Mouse (Mus musculus): ENCODE data around the gene Sptan1.
"Not testable (repeated sequence)": the region's sequence is repeated elsewhere in the genome, so short reads cannot be mapped to it uniquely, and the experiment has no call there.

Sptan1 gene

GRCm38 (mm10) chr2:30042445-30042844, 77.1 kb downstream of the Sptan1 start:
- POLR2A ChIA-PET = interaction anchor here in 3 of 4 experiments (0.5 to 2.9 kb wide), 15 partner anchors 8 to 373 kb away, joined by 3 to 17 read pairs (median 4); partner anchors contain the start of genes Crat (in 1 of the 3) and Sptan1 (in 1 of the 3)
- CTCF ChIA-PET = interaction anchor here in 3 of 4 experiments (1.1 to 2.9 kb wide), 5 partner anchors 10 to 41 kb away, joined by 3 to 15 read pairs (median 8); no protein-coding TSS in a partner anchor

GRCm38 (mm10) chr2:30044550-30044949, 79.2 kb downstream of the Sptan1 start:
- POLR2A ChIA-PET = interaction anchor here in 2 of 4 experiments (0.6 to 10.4 kb wide), 8 partner anchors 12 to 29 kb away, joined by 3 to 156 read pairs (median 8); partner anchors contain the start of gene Set (in 1 of the 2)
- CTCF ChIA-PET = interaction anchor here (1.0 to 2.9 kb wide), 5 partner anchors 12 to 279 kb away, joined by 4 to 15 read pairs (median 8); no protein-coding TSS in a partner anchor

GRCm38 (mm10) chr2:30047127-30047526, 81.8 kb downstream of the Sptan1 start:
- ChIA-PET CTCF (interaction anchor here in 2 of 4 experiments (0.5 to 0.9 kb wide), 4 partner anchors 134 to 867 kb away, joined by 3 to 6 read pairs (median 4); no protein-coding TSS in a partner anchor), POLR2A (interaction anchor here in 3 of 4 experiments (0.7 to 10.4 kb wide), 10 partner anchors 11 to 867 kb away, joined by 3 to 156 read pairs (median 10); partner anchors contain the start of genes Ntmt1 (in 1 of the 3) and Tbc1d13 (in 1 of the 3))

GRCm38 (mm10) chr2:30048101-30048501, 82.7 kb downstream of the Sptan1 start:
- ChIA-PET CTCF (interaction anchor here in 2 of 4 experiments (0.6 to 1.7 kb wide), 4 partner anchors 15 to 1027 kb away, joined by 3 to 6 read pairs (median 4); no protein-coding TSS in a partner anchor), POLR2A (interaction anchor here (0.6 to 10.4 kb wide), 64 partner anchors 9 to 473 kb away, joined by 3 to 156 read pairs (median 5); partner anchors contain the start of genes Pkn3 (in 2 of the 4), Set (in 2 of the 4), Tbc1d13 (in 2 of the 4) and Endog (in 1 of the 4))

GRCm38 (mm10) chr2:30048699-30049388, 83.5 kb downstream of the Sptan1 start, which contains the start of gene Wdr34:
Gene Wdr34, minus strand, starts transcription at chr2:30048881.
- CTCF ChIA-PET = interaction anchor here in 2 of 4 experiments (0.5 to 1.7 kb wide), 5 partner anchors 8 to 166 kb away, joined by 3 to 4 read pairs (median 3); partner anchors contain the start of gene Set (in 1 of the 2)

GRCm38 (mm10) chr2:30049831-30050230, 84.5 kb downstream of the Sptan1 start:
- CTCF ChIA-PET = interaction anchor here in 2 of 4 experiments (0.5 to 1.7 kb wide), 4 partner anchors 14 to 534 kb away, joined by 3 to 4 read pairs (median 3); partner anchors contain the start of genes Cercam (in 1 of the 2) and Pkn3 (in 1 of the 2)
- POLR2A ChIA-PET = interaction anchor here in 3 of 4 experiments (0.6 to 10.4 kb wide), 46 partner anchors 10 to 758 kb away, joined by 3 to 156 read pairs (median 5); partner anchors contain the start of genes Odf2 (in 2 of the 3), Tbc1d13 (in 2 of the 3), Endog (in 1 of the 3) and Gle1 (in 1 of the 3)

More at GRCm38 (mm10) chr2:30048699-30049388, 83.5 kb downstream of the Sptan1 start, which contains the start of gene Wdr34:
- POLR2A ChIA-PET = interaction anchor here (0.5 to 10.4 kb wide), 82 partner anchors 8 to 474 kb away, joined by 3 to 156 read pairs (median 4); partner anchors contain the start of genes Set (in 3 of the 4), Odf2 (in 2 of the 4), Tbc1d13 (in 2 of the 4) and Zdhhc12 (in 2 of the 4)

GRCm38 (mm10) chr2:30051992-30052761, 86.8 kb downstream of the Sptan1 start:
- ChIA-PET POLR2A (interaction anchor here (0.5 to 10.4 kb wide), 14 partner anchors 8 to 1419 kb away, joined by 3 to 156 read pairs (median 4); partner anchors contain the start of gene Zdhhc12 (in 1 of the 4)), CTCF (interaction anchor here (0.6 to 2.5 kb wide), 14 partner anchors 8 to 1079 kb away, joined by 3 to 11 read pairs (median 4); partner anchors contain the start of gene Pkn3 (in 1 of the 4))

GRCm38 (mm10) chr2:30055310-30055709, 90.0 kb downstream of the Sptan1 start:
- CTCF ChIA-PET = not testable (repeated sequence)
- POLR2A ChIA-PET = interaction anchor here in 2 of 4 experiments (1.0 to 1.4 kb wide), 2 partner anchors 10 kb away, joined by 4 to 6 read pairs; no protein-coding TSS in a partner anchor

GRCm38 (mm10) chr2:30056736-30057135, 91.4 kb downstream of the Sptan1 start:
- CTCF ChIA-PET = interaction anchor here in 1 of 4 experiments (1.0 to 1.1 kb wide), 3 partner anchors 8 to 25 kb away, joined by 3 to 5 read pairs (median 4); partner anchors contain the start of genes Pkn3 and Wdr34
- POLR2A ChIA-PET = interaction anchor here in 3 of 4 experiments (0.6 to 1.7 kb wide), 17 partner anchors 8 to 236 kb away, joined by 3 to 13 read pairs (median 6); partner anchors contain the start of genes Wdr34 (in 3 of the 3), Tbc1d13 (in 2 of the 3), Endog (in 1 of the 3) and Pkn3 (in 1 of the 3)

- POLR2A ChIA-PET = interaction anchor here in 3 of 4 experiments (0.6 to 1.7 kb wide), 20 partner anchors 8 to 237 kb away, joined by 3 to 13 read pairs (median 5); partner anchors contain the start of genes Wdr34 (in 3 of the 3), Tbc1d13 (in 2 of the 3), Endog (in 1 of the 3) and Pkn3 (in 1 of the 3)
- CTCF ChIA-PET = interaction anchor here in 2 of 4 experiments (0.5 to 1.1 kb wide), 5 partner anchors 8 to 191 kb away, joined by 3 to 5 read pairs (median 3); partner anchors contain the start of genes Pkn3 (in 1 of the 2) and Wdr34 (in 1 of the 2)
These were observed 92.0 kb downstream of the Sptan1 start, which contains the start of gene Set for GRCm38 (mm10) chr2:30057223-30057904. Gene Set, plus strand, starts transcription at chr2:30057378.

GRCm38 (mm10) chr2:30058418-30058817, 93.1 kb downstream of the Sptan1 start:
- CTCF ChIA-PET = no interaction called here
- POLR2A ChIA-PET = interaction anchor here in 2 of 4 experiments (1.3 to 2.5 kb wide), 3 partner anchors 15 to 45 kb away, joined by 4 to 19 read pairs (median 9); no protein-coding TSS in a partner anchor

GRCm38 (mm10) chr2:30061215-30062166, 96.1 kb downstream of the Sptan1 start:
- ChIA-PET CTCF (interaction anchor here in 2 of 4 experiments (0.7 to 1.5 kb wide), 3 partner anchors 9 to 829 kb away, joined by 3 to 11 read pairs (median 7); no protein-coding TSS in a partner anchor), POLR2A (interaction anchor here (0.6 to 5.6 kb wide), 43 partner anchors 11 to 746 kb away, joined by 3 to 156 read pairs (median 7); partner anchors contain the start of genes Wdr34 (in 3 of the 4), Pkn3 (in 2 of the 4), Spout1 (in 2 of the 4) and Tbc1d13 (in 2 of the 4))

GRCm38 (mm10) chr2:30062249-30063093, 97.1 kb downstream of the Sptan1 start:
- CTCF ChIA-PET = interaction anchor here in 3 of 4 experiments (0.7 to 1.5 kb wide), 4 partner anchors 10 to 830 kb away, joined by 3 to 11 read pairs (median 6); no protein-coding TSS in a partner anchor
- POLR2A ChIA-PET = interaction anchor here (0.6 to 5.6 kb wide), 97 partner anchors 8 to 745 kb away, joined by 3 to 156 read pairs (median 4); partner anchors contain the start of genes Pkn3 (in 4 of the 4), Endog (in 3 of the 4), Spout1 (in 3 of the 4) and Wdr34 (in 3 of the 4)

GRCm38 (mm10) chr2:30063235-30063634, 97.9 kb downstream of the Sptan1 start:
- POLR2A ChIA-PET = interaction anchor here (0.6 to 5.6 kb wide), 68 partner anchors 10 to 514 kb away, joined by 3 to 156 read pairs (median 4); partner anchors contain the start of genes Endog (in 3 of the 4), Pkn3 (in 3 of the 4), Spout1 (in 3 of the 4) and Wdr34 (in 3 of the 4)
- CTCF ChIA-PET = interaction anchor here in 2 of 4 experiments (0.8 to 1.5 kb wide), 3 partner anchors 11 to 14 kb away, joined by 4 to 11 read pairs (median 4); partner anchors contain the start of gene Wdr34 (in 1 of the 2)
